Mouse (Mus musculus) heart, embryonic 15.5 days (tissue): ENCODE data around the gene Snap23. TPM values are rescaled to one million over a fixed set of nuclear protein-coding genes. Genes with fewer than 3 reads are reported as not detected.
A peak's percentile ranks its signal among the peaks of the same experiment; 100 is the strongest.

Source experiments
- ATAC-seq: fragments of 200-750 bp; cut with Nextera tagmentation; replicated peaks from 2 replicates; pipeline ENCODE4 v1.8.0; 2017; ENCODE audit warnings: low read depth, moderate TSS enrichment; ENCODE audit not compliant: insufficient number of reproducible peaks, insufficient read depth, low FRiP score
- H3K27ac ChIP-seq: fragments of 300-500 bp; sonication (generic); 2 replicates; pipeline ENCODE4 v1.5.1; 2015; ENCODE audit warnings: mild to moderate bottlenecking, inconsistent platforms
- H3K27me3 ChIP-seq: fragments of 300-500 bp; sonication (generic); 2 replicates; pipeline ENCODE4 v1.6.1; 2015; ENCODE audit warnings: inconsistent platforms
- H3K36me3 ChIP-seq: fragments of 300-500 bp; sonication (generic); 2 replicates; pipeline ENCODE4 v1.6.1; 2015; ENCODE audit warnings: mild to moderate bottlenecking, inconsistent platforms
- H3K4me1 ChIP-seq: fragments of 300-500 bp; sonication (generic); replicated peaks from 2 replicates; pipeline ENCODE4 v1.6.1; 2015; ENCODE audit warnings: inconsistent platforms
- H3K4me2 ChIP-seq: fragments of 300-500 bp; sonication (generic); 2 replicates; pipeline ENCODE4 v1.6.1; 2015; ENCODE audit warnings: inconsistent platforms, mild to moderate bottlenecking, moderate library complexity
- H3K4me3 ChIP-seq: fragments of 300-500 bp; sonication (generic); 2 replicates; pipeline ENCODE4 v1.5.1; 2015; ENCODE audit warnings: mild to moderate bottlenecking, inconsistent platforms
- H3K9ac ChIP-seq: fragments of 300-500 bp; sonication (generic); 2 replicates; pipeline ENCODE4 v1.6.1; 2015; ENCODE audit warnings: mild to moderate bottlenecking, inconsistent platforms
- H3K9me3 ChIP-seq: fragments of 300-500 bp; sonication (generic); replicated peaks from 2 replicates; pipeline ENCODE4 v1.6.1; 2016; ENCODE audit warnings: inconsistent platforms
- WGBS: fragments of 180-500 bp; shearing (Covaris S2); methylation state at CpG from one replicate; pipeline ENCODE4 v1.1.7; 2015; ENCODE audit warnings: mixed read lengths; 5-methylcytosine and 5-hydroxymethylcytosine counted together
- polyA plus RNA-seq: library from polyadenylated mRNA; unstranded; fragments of >200 nt; fragmentation: Nextera tagmentation; extraction: Ambion mirVana; gene quantifications from 2 replicates; pipeline ENCODE4 v1.2.1, GENCODE M21; 2015

Gene Snap23
- polyA plus RNA-seq, 1 experiment from 2014 or later, result 45.6 TPM

DNA sequence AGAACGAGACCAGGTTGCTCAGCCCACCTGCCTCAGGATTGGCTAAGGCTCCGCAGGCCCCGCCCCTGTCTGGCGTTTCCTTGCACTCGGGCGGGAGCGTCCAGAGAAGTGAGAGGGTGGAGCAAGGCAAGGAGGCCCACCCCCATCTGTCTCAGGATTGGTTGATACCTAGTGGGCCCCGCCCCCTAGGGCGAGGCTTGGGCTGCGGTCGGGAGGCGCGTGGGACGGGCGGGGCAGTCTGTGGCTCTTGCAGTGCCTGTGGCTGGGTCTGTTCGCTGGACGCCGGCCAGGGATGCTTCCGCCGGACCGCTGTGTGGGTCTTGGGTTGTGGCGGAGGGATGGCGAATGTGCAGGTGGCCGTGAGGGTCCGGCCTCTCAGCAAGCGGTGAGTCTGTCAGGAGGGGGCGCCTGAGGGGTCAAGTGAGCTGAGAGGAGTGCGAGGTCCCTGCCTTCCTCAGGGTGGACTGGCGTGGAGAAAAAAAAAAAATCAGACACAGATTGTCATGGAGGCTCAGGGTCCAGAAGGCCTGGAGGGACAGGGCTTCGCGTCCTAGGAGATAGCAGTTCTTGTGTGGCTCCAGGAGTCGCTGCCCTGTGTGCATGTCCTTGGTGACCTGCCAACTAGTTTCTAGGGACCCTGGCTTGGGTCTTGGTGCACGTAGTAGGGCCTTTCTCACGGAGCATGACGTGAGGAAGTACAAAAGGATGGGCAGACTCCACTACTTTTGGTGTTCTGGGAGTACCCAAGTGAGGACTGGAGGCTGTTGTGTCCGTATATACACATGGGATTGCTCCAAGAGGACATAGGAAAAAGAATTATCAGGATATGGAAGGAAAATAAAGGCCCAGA, 61.6 kb downstream of the Snap23 start, which contains the start of gene Stard9:
Gene Stard9 (plus strand): TSS at position 236 of the 850 bp plus-strand sequence.
- peak; percentile 100 for ATAC-seq
- H3K4me1 ChIP-seq, result peaks cover 24% of the 10 kb centered on the region
- peaks cover 3% of the 10 kb centered on the region; the same call in 1 of the 2 replicates for H3K36me3 ChIP-seq
- H3K9ac ChIP-seq, result peak within 1 kb of the TSS; percentile 53
- H3K27me3 ChIP-seq, result no peaks in the 10 kb centered on the region
- 2% methylated on average over 36 of the region's 36 CpGs for WGBS
- peak within 1 kb of the TSS; percentile 63 for H3K27ac ChIP-seq
- peak within 1 kb of the TSS; percentile 64 for H3K4me3 ChIP-seq
- H3K9me3 ChIP-seq, result no peaks in the 10 kb centered on the region
- peak within 1 kb of the TSS; percentile 70 for H3K4me2 ChIP-seq

DNA sequence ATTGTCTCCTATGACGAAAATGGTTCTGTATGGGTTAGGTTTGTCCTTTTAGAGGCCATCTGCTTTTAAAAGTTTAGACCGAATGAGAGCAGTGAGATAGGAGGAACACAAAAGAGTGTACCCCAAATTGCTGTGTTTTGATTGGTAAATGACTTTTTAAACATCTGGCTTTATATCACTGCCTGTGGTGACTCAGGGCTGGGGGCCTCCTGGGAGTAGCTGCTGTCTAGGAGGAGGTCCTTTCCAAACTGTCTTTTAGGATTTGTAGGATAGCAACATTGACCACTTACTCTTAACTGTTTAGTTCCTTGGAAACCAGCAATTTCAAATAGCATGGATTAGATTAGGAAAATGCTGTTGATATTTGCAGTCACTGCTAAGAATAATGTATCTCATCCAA, 62.8 kb downstream of the Snap23 start:
- Histone ChIP-seq H3K27me3 (no peaks in the 10 kb centered on the region), H3K4me2 (peak overlapping the region; percentile 70)
- 73% methylated on average over 2 of the region's 2 CpGs for WGBS

DNA sequence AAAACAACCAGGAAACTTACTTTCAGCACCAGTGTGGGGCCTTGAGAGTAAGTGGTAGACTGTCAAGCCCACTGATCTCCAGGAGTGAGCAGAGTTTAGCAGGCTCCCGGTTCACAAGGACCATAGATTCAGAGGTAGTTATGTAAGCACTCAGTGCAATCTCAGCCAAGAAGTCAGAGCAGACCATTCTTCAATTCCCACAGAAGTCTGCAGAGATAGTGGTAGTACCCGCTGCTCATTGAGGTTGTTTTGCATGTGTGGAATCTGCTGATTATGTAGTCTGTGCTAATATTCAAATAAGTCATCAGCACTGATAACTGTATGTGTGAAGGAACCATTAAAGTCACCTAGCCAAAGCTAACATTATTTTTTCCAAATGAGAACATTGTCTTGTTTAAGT, 63.2 kb downstream of the Snap23 start:
- 31% methylated on average over 2 of the region's 2 CpGs for WGBS
- no peak for ATAC-seq
- H3K4me2 ChIP-seq, result peak overlapping the region; percentile 70
- H3K4me1 ChIP-seq, result peaks cover 24% of the 10 kb centered on the region
- no peak overlapping the region for H3K9ac ChIP-seq
- 0 out of 2 replicates have a peak overlapping the region, but pooled peaks have one; percentile 64 for H3K4me3 ChIP-seq
- H3K36me3 ChIP-seq, result peaks cover 16% of the 10 kb centered on the region; the same call in 1 of the 2 replicates
- no peak overlapping the region for H3K27ac ChIP-seq
- H3K27me3 ChIP-seq, result no peaks in the 10 kb centered on the region
- H3K9me3 ChIP-seq, result no peaks in the 10 kb centered on the region

More for the DNA sequence above, 62.8 kb downstream of the Snap23 start:
- Histone ChIP-seq H3K36me3 (peaks cover 12% of the 10 kb centered on the region; the same call in 1 of the 2 replicates), H3K27ac (no peak overlapping the region), H3K9ac (no peak overlapping the region), H3K4me3 (peak overlapping the region; percentile 64; the same call in 1 of the 2 replicates), H3K4me1 (peaks cover 24% of the 10 kb centered on the region), H3K9me3 (no peaks in the 10 kb centered on the region)
- ATAC-seq, result no peak

DNA sequence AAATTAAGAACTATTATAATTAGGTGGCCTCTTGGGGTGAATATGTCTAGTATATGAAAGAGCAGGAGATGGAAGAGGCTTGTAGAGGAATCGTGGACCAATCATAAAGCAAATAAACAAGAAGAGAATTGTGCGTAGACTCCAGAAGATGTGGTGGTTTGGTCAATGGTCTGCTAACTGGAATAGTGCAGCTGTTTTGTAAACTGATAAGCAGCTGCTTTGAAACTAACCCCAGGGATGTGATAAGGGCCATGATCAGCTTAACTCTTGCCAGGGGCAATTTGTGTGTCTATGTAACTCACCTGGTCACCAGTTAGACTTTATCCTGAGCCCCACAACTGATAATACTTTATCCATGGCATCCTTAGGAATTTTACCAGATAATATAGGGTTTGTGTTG, 64.0 kb downstream of the Snap23 start:
- 0 out of 2 replicates have a peak overlapping the region, but pooled peaks have one; percentile 21 for H3K27ac ChIP-seq
- no peak overlapping the region for H3K9ac ChIP-seq
- 55% methylated on average over 2 of the region's 2 CpGs for WGBS
- H3K27me3 ChIP-seq, result no peaks in the 10 kb centered on the region
- no peak overlapping the region for H3K4me2 ChIP-seq
- H3K9me3 ChIP-seq, result no peaks in the 10 kb centered on the region
- H3K4me1 ChIP-seq, result peaks cover 24% of the 10 kb centered on the region
- peaks cover 16% of the 10 kb centered on the region; the same call in 1 of the 2 replicates for H3K36me3 ChIP-seq
- H3K4me3 ChIP-seq, result no peak overlapping the region
- no peak for ATAC-seq

GRCm38 (mm10) chr2:120631957-120632356, 64.5 kb downstream of the Snap23 start:
- no peaks in the 10 kb centered on the region for H3K27me3 ChIP-seq
- 65% methylated on average over 4 of the region's 4 CpGs for WGBS
- H3K9ac ChIP-seq, result no peak overlapping the region
- no peaks in the 10 kb centered on the region for H3K9me3 ChIP-seq
- H3K4me1 ChIP-seq, result peaks cover 24% of the 10 kb centered on the region
- no peak for ATAC-seq
- no peak overlapping the region for H3K4me2 ChIP-seq
- 0 out of 2 replicates have a peak overlapping the region, but pooled peaks have one; percentile 21 for H3K27ac ChIP-seq
- H3K36me3 ChIP-seq, result peaks cover 16% of the 10 kb centered on the region; the same call in 1 of the 2 replicates
- H3K4me3 ChIP-seq, result no peak overlapping the region

DNA sequence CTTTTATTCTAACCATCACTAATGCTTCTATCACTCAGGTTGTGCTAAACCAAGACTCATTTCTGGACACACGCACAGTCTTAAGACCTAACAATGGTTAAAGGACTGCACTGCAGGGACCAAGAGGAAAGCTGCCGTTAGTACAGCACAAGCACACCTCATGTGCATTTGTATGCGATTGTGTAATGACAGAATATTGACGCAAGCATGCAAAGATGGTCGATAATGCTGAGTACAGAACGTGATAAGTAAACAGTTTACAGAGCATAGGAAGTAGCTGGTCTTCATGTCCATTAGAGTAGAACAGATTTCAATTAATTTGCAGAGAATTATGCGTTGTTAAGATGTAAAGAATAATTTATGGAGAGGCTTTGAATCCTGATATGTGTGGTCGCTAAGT, 73.4 kb downstream of the Snap23 start:
- Histone ChIP-seq H3K4me3 (no peak overlapping the region), H3K9ac (no peak overlapping the region), H3K9me3 (no peaks in the 10 kb centered on the region), H3K27me3 (no peaks in the 10 kb centered on the region), H3K27ac (no peak overlapping the region), H3K4me1 (no peaks in the 10 kb centered on the region; the same call in 1 of the 2 replicates), H3K4me2 (no peak overlapping the region), H3K36me3 (no peaks in the 10 kb centered on the region)
- 88% methylated on average over 8 of the region's 8 CpGs for WGBS
- ATAC-seq, result no peak

GRCm38 (mm10) chr2:120643836-120644235, 76.4 kb downstream of the Snap23 start:
- peak; percentile 62 for ATAC-seq
- Histone ChIP-seq H3K9me3 (no peaks in the 10 kb centered on the region), H3K4me1 (no peaks in the 10 kb centered on the region; the same call in 1 of the 2 replicates), H3K4me3 (no peak overlapping the region), H3K27me3 (no peaks in the 10 kb centered on the region), H3K27ac (peak overlapping the region; percentile 51), H3K36me3 (no peaks in the 10 kb centered on the region), H3K9ac (no peak overlapping the region), H3K4me2 (no peak overlapping the region)
- WGBS, result 63% methylated on average over 7 of the region's 7 CpGs

- H3K36me3 ChIP-seq, result no peaks in the 10 kb centered on the region
These were observed 79.3 kb downstream of the Snap23 start for GRCm38 (mm10) chr2:120646777-120647176.

More at GRCm38 (mm10) chr2:120646777-120647176, 79.3 kb downstream of the Snap23 start:
- no peak overlapping the region for H3K9ac ChIP-seq
- no peaks in the 10 kb centered on the region for H3K9me3 ChIP-seq
- no peaks in the 10 kb centered on the region for H3K27me3 ChIP-seq
- H3K4me3 ChIP-seq, result no peak overlapping the region
- 51% methylated on average over 4 of the region's 4 CpGs for WGBS
- no peak for ATAC-seq
- no peaks in the 10 kb centered on the region; the same call in 1 of the 2 replicates for H3K4me1 ChIP-seq
- H3K27ac ChIP-seq, result no peak overlapping the region
- H3K4me2 ChIP-seq, result no peak overlapping the region

Other genes starting within 250 kb of the Snap23 start
- 14.8 and 19.1 TPM in 2 replicates for gene Vps39, start 214.5 kb upstream of the Snap23 start, polyA plus RNA-seq
- 9.0 and 9.9 TPM in 2 replicates for gene Ganc, start 163.8 kb upstream of the Snap23 start, polyA plus RNA-seq
- 6.5 and 8.0 TPM in 2 replicates for gene Tmem87a, start 163.6 kb upstream of the Snap23 start, polyA plus RNA-seq
- gene Capn3, start 111.7 kb upstream of the Snap23 start, polyA plus RNA-seq, result 3.0 and 3.7 TPM in 2 replicates
- gene Zfp106, start 3.8 kb upstream of the Snap23 start, polyA plus RNA-seq, result 40.9 and 43.2 TPM in 2 replicates
- 17.4 and 19.0 TPM in 2 replicates for gene Haus2, start 41.7 kb downstream of the Snap23 start, polyA plus RNA-seq
- 19.1 and 20.8 TPM in 2 replicates for gene Lrrc57, start 41.8 kb downstream of the Snap23 start, polyA plus RNA-seq
- 3.5 and 4.4 TPM in 2 replicates for gene Stard9, start 61.5 kb downstream of the Snap23 start, polyA plus RNA-seq